Comparison of ENCODE assay signal across 8 mouse cellular contexts in genomic region chrX:7883841-7884567, GRCm38 (mm10). TPM values are rescaled to one million over a fixed set of nuclear protein-coding genes. Genes with fewer than 3 reads are reported as not detected.
DNase-seq lines count a peak whose midpoint lies in the region; ATAC-seq and TF ChIP-seq lines count a peak whose summit lies in the region.

TSS of gene Slc35a2 (plus strand) at chrX:7884028.

- TF ChIP-seq POLR2A in bone marrow, adult 2 months (IDR thresholded peaks at IDR 0.05; ENCODE audit: borderline replicate concordance, control insufficient read depth, low read depth, low read length): peak; percentile 30; the same call in 1 of the 2 replicates
- TF ChIP-seq POLR2A in limb, embryonic 14.5 days (IDR thresholded peaks at IDR 0.05; ENCODE audit: borderline replicate concordance, extremely low read depth, insufficient read depth, insufficient read length): peak; percentile 44; the same call in 1 of the 2 replicates

- no peaks in the 10 kb centered on the region for H3K27me3 ChIP-seq in embryonic facial prominence, embryonic 15.5 days
- no peaks in the 10 kb centered on the region for H3K27me3 ChIP-seq in limb, embryonic 14.5 days (ENCODE audit: control insufficient read depth, insufficient read depth, low read length)
- no peaks in the 10 kb centered on the region for H3K27me3 ChIP-seq in midbrain, postnatal 0 days (ENCODE audit: insufficient read depth, low read length)

- H3K9ac ChIP-seq in embryonic facial prominence, embryonic 15.5 days: 0 out of 2 replicates have a peak within 1 kb of the TSS, but pooled peaks have one; percentile 12
- H3K9ac ChIP-seq in limb, embryonic 14.5 days (ENCODE audit: low read depth, low read length, severe bottlenecking): peak within 1 kb of the TSS; percentile 49
- H3K9ac ChIP-seq in midbrain, postnatal 0 days (replicated peaks; ENCODE audit: low read length, poor library complexity, severe bottlenecking): peak within 1 kb of the TSS; percentile 50

- ATAC-seq in embryonic facial prominence, embryonic 15.5 days (ENCODE audit: insufficient number of reproducible peaks, low FRiP score, low TSS enrichment, low read depth): peak; percentile 90
- peak; percentile 91 for ATAC-seq in limb, embryonic 14.5 days (ENCODE audit: low FRiP score, low read depth)
- ATAC-seq in midbrain, postnatal 0 days (ENCODE audit: low FRiP score): peak; percentile 89

- H3K4me3 ChIP-seq in bone marrow, adult 2 months (replicated peaks; ENCODE audit: control insufficient read depth, low read depth, low read length): peak within 1 kb of the TSS; percentile 100
- H3K4me3 ChIP-seq in embryonic facial prominence, embryonic 15.5 days (replicated peaks): peak within 1 kb of the TSS; percentile 59
- peak within 1 kb of the TSS; percentile 53 for H3K4me3 ChIP-seq in limb, embryonic 14.5 days (replicated peaks; ENCODE audit: low read length)
- peak within 1 kb of the TSS; percentile 49 for H3K4me3 ChIP-seq in midbrain, postnatal 0 days (ENCODE audit: low read depth, low read length)

- TF ChIP-seq CTCF in bone marrow, adult 2 months (IDR thresholded peaks at IDR 0.05; ENCODE audit: control insufficient read depth, insufficient read depth, low read length): peak; percentile 21; the same call in 1 of the 2 replicates
- peak; percentile 54 for TF ChIP-seq CTCF in midbrain, postnatal 0 days (IDR thresholded peaks at IDR 0.05)

- H3K27ac ChIP-seq in bone marrow, adult 2 months (ENCODE audit: control insufficient read depth, insufficient read depth, low read depth, low read length, poor library complexity): peak within 1 kb of the TSS; percentile 78
- H3K27ac ChIP-seq in embryonic facial prominence, embryonic 15.5 days (replicated peaks): peak within 1 kb of the TSS; percentile 87
- peak within 1 kb of the TSS; percentile 63 for H3K27ac ChIP-seq in limb, embryonic 14.5 days (replicated peaks; ENCODE audit: low read depth, low read length)
- peak within 1 kb of the TSS; percentile 82 for H3K27ac ChIP-seq in midbrain, postnatal 0 days (ENCODE audit: low read depth, low read length)

- H3K4me2 ChIP-seq in embryonic facial prominence, embryonic 15.5 days (replicated peaks): peak within 1 kb of the TSS; percentile 54
- peak within 1 kb of the TSS; percentile 46 for H3K4me2 ChIP-seq in limb, embryonic 14.5 days (replicated peaks; ENCODE audit: low read depth, low read length, severe bottlenecking)
- H3K4me2 ChIP-seq in midbrain, postnatal 0 days (ENCODE audit: low read depth, low read length, poor library complexity, severe bottlenecking): peak within 1 kb of the TSS; percentile 55

- peak; percentile 95 for DNase-seq in 3T3-L1 (ENCODE audit: low read depth, low spot score)
- DNase-seq in heart, adult 8-10 months (ENCODE audit: low spot score): peak; percentile 92
- peak; percentile 95 for DNase-seq in kidney, adult 9 months
- DNase-seq in limb, embryonic 14.5 days (ENCODE audit: low spot score): peak; percentile 84
- DNase-seq in midbrain, postnatal 0 days (ENCODE audit: low spot score): peak; percentile 93
- DNase-seq in spleen, postnatal 14 days (ENCODE audit: low spot score in 2 of 2): peak; percentile 30 to 53

- H3K4me1 ChIP-seq in bone marrow, adult 2 months (ENCODE audit: control insufficient read depth, insufficient read depth, low read length): no peaks in the 10 kb centered on the region
- 0 out of 2 replicates have a peak, but pooled peaks cover 5% of the 10 kb centered on the region for H3K4me1 ChIP-seq in embryonic facial prominence, embryonic 15.5 days
- H3K4me1 ChIP-seq in limb, embryonic 14.5 days (ENCODE audit: control insufficient read depth, insufficient read depth, low read length): no peaks in the 10 kb centered on the region
- no peaks in the 10 kb centered on the region for H3K4me1 ChIP-seq in midbrain, postnatal 0 days (ENCODE audit: insufficient read depth, low read length)

- WGBS in bone marrow, adult 2 months: 9% methylated on average over 49 of the region's 49 CpGs
- 16% methylated on average over 49 of the region's 49 CpGs for WGBS in embryonic facial prominence, embryonic 15.5 days
- WGBS in limb, embryonic 14.5 days: 20% methylated on average over 41 of the region's 49 CpGs
- WGBS in midbrain, postnatal 0 days: 17% methylated on average over 42 of the region's 49 CpGs

- H3K36me3 ChIP-seq in embryonic facial prominence, embryonic 15.5 days: no peaks in the 10 kb centered on the region
- H3K36me3 ChIP-seq in limb, embryonic 14.5 days (ENCODE audit: control insufficient read depth, insufficient read depth, low read length): no peaks in the 10 kb centered on the region
- no peaks in the 10 kb centered on the region for H3K36me3 ChIP-seq in midbrain, postnatal 0 days (ENCODE audit: insufficient read depth, low read length)

- H3K9me3 ChIP-seq in embryonic facial prominence, embryonic 15.5 days (replicated peaks): no peaks in the 10 kb centered on the region
- no peaks in the 10 kb centered on the region for H3K9me3 ChIP-seq in limb, embryonic 14.5 days (ENCODE audit: control insufficient read depth, low read length)
- no peaks in the 10 kb centered on the region for H3K9me3 ChIP-seq in midbrain, postnatal 0 days (ENCODE audit: low read length)

RNA-seq across cellular contexts. Expression of gene Slc35a2, which starts in this region (rescaled TPM):
- polyA plus RNA-seq in bone marrow, adult 2 months (2011; ENCODE audit: insufficient read depth, insufficient read length, low replicate concordance, missing spikeins): 21.0 and 37.1 TPM in 2 replicates
- polyA plus RNA-seq in embryonic facial prominence, embryonic 15.5 days (2015; fragmentation: Nextera tagmentation; extraction: Ambion mirVana): 55.0 and 55.5 TPM in 2 replicates
- 10 to 100 TPM in 3 of 4 experiments, 1 to 10 TPM in 1; 8.9 to 18.3 (median 13.5) TPM for total RNA-seq in heart, adult 8-10 months (2022)
- polyA plus RNA-seq in limb, embryonic 14.5 days (2012; rRNA removed): 74.0 and 119 TPM in 2 replicates
- 29.1 and 30.0 TPM in 2 replicates for polyA plus RNA-seq in limb, embryonic 14.5 days (2014; fragmentation: Nextera tagmentation; extraction: Ambion mirVana)
- total RNA-seq in midbrain, postnatal 0 days (2014; rRNA removed): 50.2 and 67.0 TPM in 2 replicates
- 42.9 and 46.2 TPM in 2 replicates for polyA plus RNA-seq in midbrain, postnatal 0 days (2015; fragmentation: Nextera tagmentation; extraction: Ambion mirVana)

Comparison
In these comparisons a context has a peak if more than half of its experiments do, and no peak if none do; other contexts are left out.
1. Peak in every context shown above with its lines: DNase-seq, ATAC-seq, H3K4me3 ChIP-seq and H3K27ac ChIP-seq.
2. DNase-seq: peak in every context shown above with its lines; median percentile 95 in 3T3-L1; 95 in kidney, adult 9 months; 93 in midbrain, postnatal 0 days; 92 in heart, adult 8-10 months; 84 in limb, embryonic 14.5 days; 42 in spleen, postnatal 14 days.
3. H3K4me3 ChIP-seq: peak in every context shown above with its lines; median percentile 100 in bone marrow, adult 2 months; 59 in embryonic facial prominence, embryonic 15.5 days; 53 in limb, embryonic 14.5 days; 49 in midbrain, postnatal 0 days.